Mouse (Mus musculus) mouse embryonic stem cell (cell line): ENCODE measurements at regions not wholly inside any gene's neighbourhood (a gene's known extent, or its start where the extent isn't known, plus 50 kb on each side); places are given as distances from the start of the nearest gene placed in this dataset.

Experiments used
- in situ Hi-C, 2 experiments: fragments of 300-500 bp; cut with MboI; formaldehyde crosslinking; loops; 1 replicate in 1 of 2; 3 replicates in 1 of 2; pipeline ENCODE4 v1.14.3; 2019 to 2020; ENCODE audit warnings: low sequenced_read_pairs in 2 of 2, low pct_unique_long_range_greater_than_20kb in 1 of 2, mixed read lengths in 1 of 2; ENCODE audit not compliant: unreplicated experiment in 1 of 2

GRCm38 (mm10) chr5:103335916-103336688 lies 88.9 kb upstream of the Ptpn13 start:
- in situ Hi-C loops = loop anchor here in 1 of 2 experiments (25.0 kb wide), 1 partner anchor 276 kb away; no protein-coding TSS in a partner anchor

GRCm38 (mm10) chr5:103326412-103326811 lies 98.6 kb upstream of the Ptpn13 start:
- in situ Hi-C loops = loop anchor here in 1 of 2 experiments (25.0 kb wide), 1 partner anchor 286 kb away; no protein-coding TSS in a partner anchor

GRCm38 (mm10) chr5:103320341-103320740 lies 104.7 kb upstream of the Ptpn13 start:
- in situ Hi-C loops = no loop called here

- in situ Hi-C loops = no loop called here
Observed at GRCm38 (mm10) chr5:103309806-103310525, 98.8 kb upstream of the Mapk10 start.

GRCm38 (mm10) chr5:103305716-103306447 lies 94.7 kb upstream of the Mapk10 start:
- in situ Hi-C loops = no loop called here

GRCm38 (mm10) chr5:103304975-103305374 lies 93.8 kb upstream of the Mapk10 start:
- in situ Hi-C loops = no loop called here

- in situ Hi-C loops = no loop called here
Observed at GRCm38 (mm10) chr5:103302744-103303143, 91.6 kb upstream of the Mapk10 start.

GRCm38 (mm10) chr5:103301303-103301702 lies 90.2 kb upstream of the Mapk10 start:
- in situ Hi-C loops = no loop called here

- in situ Hi-C loops = no loop called here
Observed at GRCm38 (mm10) chr5:103293953-103294352, 82.8 kb upstream of the Mapk10 start.

- in situ Hi-C loops = no loop called here
Observed at GRCm38 (mm10) chr5:103291691-103292090, 80.6 kb upstream of the Mapk10 start.

- in situ Hi-C loops = no loop called here
Observed at GRCm38 (mm10) chr5:103291219-103291618, 80.1 kb upstream of the Mapk10 start.

- in situ Hi-C loops = no loop called here
Observed at GRCm38 (mm10) chr5:103269206-103269605, 58.1 kb upstream of the Mapk10 start.

GRCm38 (mm10) chr5:103264903-103265302 lies 53.8 kb upstream of the Mapk10 start:
- in situ Hi-C loops = no loop called here

GRCm38 (mm10) chr5:103261406-103261805 lies 50.3 kb upstream of the Mapk10 start:
- in situ Hi-C loops = no loop called here
